Mouse (Mus musculus): ENCODE measurements around the gene Gm14444.
"Not testable (repeated sequence)": the region's sequence is repeated elsewhere in the genome, so short reads cannot be mapped to it uniquely, and the experiment has no call there.

Gm14444 gene

GRCm38 (mm10) chr2:175010022-175010421 lies at the start of gene Gm14444:
Gene Gm14444, plus strand, starts transcription at chr2:175010241.
- DNase-seq (ENCODE audit: low spot score in 2 of 2), result not testable (repeated sequence)

GRCm38 (mm10) chr2:174965466-174965865 lies 44.6 kb upstream of the Gm14444 start:
- not testable (repeated sequence) for DNase-seq (ENCODE audit: low spot score in 2 of 2)

GRCm38 (mm10) chr2:175044268-175044667 lies 34.2 kb downstream of the Gm14444 start:
- not testable (repeated sequence) for DNase-seq (ENCODE audit: low spot score in 2 of 2)

DNA sequence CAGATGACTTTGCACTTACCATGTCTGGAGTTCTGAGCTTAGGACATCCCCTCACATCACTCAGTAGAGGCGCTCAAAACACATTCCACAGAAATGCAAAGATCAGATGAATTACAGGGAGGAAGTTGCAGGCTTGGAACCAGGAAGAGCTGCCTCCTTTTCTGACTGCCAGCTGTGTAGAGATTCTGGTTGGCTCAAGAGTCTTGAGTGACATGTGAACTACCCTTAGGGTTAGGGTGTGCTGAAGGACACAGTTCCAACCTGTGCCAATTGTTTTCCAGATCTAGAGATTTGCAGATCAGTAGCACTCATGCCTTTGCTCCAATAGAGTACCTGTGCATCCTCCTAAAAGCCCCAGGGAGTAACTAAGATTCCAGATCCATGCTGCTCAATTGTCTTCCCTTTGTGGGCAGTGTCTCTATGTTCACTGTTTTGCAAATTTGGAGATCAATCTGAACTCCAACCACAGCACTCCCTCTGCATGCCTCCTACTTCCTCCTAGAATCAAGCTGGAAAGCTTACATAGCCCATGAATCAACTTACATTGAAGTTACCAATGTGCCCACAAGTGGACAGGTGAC lies 57.7 kb downstream of the Gm14444 start, which contains the start of gene Gm14393:
Gm14393 (minus strand) TSS at position 101 of the 581 bp plus-strand sequence.
- DNase-seq (ENCODE audit: low spot score in 2 of 2), result not testable (repeated sequence)
